Mouse (Mus musculus) urinary bladder, postnatal 36 days (tissue): ENCODE results near the gene Gm15517.
"Not testable (repeated sequence)": the region's sequence is repeated elsewhere in the genome, so short reads cannot be mapped to it uniquely, and the experiment has no call there.

Experiments used
- DNase-seq, 2 experiments: peaks; one replicate each; pipeline ENCODE4 v3.0.0; 2022; ENCODE audit warnings: low spot score in 2 of 2, mixed read lengths in 1 of 2

Gene Gm15517

GRCm38 (mm10) chr7:44261147-44261546 lies at the start of gene Gm15517:
TSS of gene Gm15517 (plus strand) at chr7:44261447.
- DNase-seq = no peak

DNA sequence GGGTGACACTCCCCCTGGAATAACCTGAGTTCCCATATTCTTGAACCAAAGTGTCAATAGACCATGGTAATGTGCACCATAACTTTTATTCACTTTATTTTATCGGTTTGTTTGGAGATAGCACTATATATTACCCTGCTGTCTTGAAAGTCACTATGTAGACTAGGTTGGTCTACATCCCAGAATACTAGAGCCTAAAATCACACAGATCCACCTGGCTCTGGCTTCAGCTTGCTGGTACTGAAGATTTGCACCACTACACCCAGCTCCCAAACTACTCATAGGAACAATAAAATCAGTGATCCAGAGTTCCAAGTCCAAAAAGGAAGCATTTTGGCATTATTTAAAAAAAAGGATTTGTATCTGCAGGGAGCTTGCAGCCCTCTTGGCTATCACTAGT lies 45.6 kb upstream of the Gm15517 start, which contains the start of gene Klk1b5:
Gene Klk1b5 (plus strand): TSS at position 301 of the 400 bp plus-strand sequence.
- no peak for DNase-seq

GRCm38 (mm10) chr7:44221601-44222000 lies 39.6 kb upstream of the Gm15517 start:
- not testable (repeated sequence) for DNase-seq

- DNase-seq = not testable (repeated sequence)
Observed at GRCm38 (mm10) chr7:44222335-44222734, 38.9 kb upstream of the Gm15517 start.

GRCm38 (mm10) chr7:44225076-44225475 lies 36.2 kb upstream of the Gm15517 start, which contains the start of gene Klk1:
TSS of gene Klk1 (plus strand) at chr7:44225360.
- no peak for DNase-seq

GRCm38 (mm10) chr7:44235909-44236308 lies 25.3 kb upstream of the Gm15517 start, which contains the start of gene Gm36864:
TSS of gene Gm36864 (plus strand) at chr7:44236177.
- DNase-seq = no peak

- no peak for DNase-seq
Observed at GRCm38 (mm10) chr7:44239913-44240312, 21.3 kb upstream of the Gm15517 start.

- DNase-seq = no peak
Observed at GRCm38 (mm10) chr7:44240712-44241111, 20.5 kb upstream of the Gm15517 start.

GRCm38 (mm10) chr7:44241163-44241562 lies 20.1 kb upstream of the Gm15517 start:
- DNase-seq = no peak

DNA sequence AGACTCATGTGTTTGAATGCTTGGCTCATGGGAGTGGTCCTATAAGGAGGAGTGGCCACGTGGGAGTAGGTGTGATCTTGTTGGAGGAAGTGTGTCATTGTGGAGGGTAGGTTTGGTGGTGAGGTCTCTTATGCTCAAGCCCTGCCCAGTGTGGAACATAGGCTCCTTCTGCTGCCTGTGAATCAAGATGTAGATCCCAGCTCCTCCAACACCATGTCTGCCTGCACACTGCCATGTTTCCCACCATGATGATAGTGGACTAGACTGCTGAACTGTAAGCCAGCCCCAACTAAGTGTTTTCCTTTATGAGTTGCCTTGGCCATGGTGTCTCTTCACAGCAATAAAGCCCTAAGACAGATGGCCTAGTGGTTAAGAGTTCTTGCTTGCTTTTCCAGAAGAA lies 17.2 kb upstream of the Gm15517 start:
- DNase-seq = no peak

- peak; percentile 87 to 89 for DNase-seq
Observed at GRCm38 (mm10) chr7:44246055-44246983, 14.9 kb upstream of the Gm15517 start, which contains the start of the genes 1700028J19Rik and 2410002F23Rik. TSS of gene 1700028J19Rik (minus strand) at chr7:44246695. TSS of gene 2410002F23Rik (plus strand) at chr7:44246722.

DNA sequence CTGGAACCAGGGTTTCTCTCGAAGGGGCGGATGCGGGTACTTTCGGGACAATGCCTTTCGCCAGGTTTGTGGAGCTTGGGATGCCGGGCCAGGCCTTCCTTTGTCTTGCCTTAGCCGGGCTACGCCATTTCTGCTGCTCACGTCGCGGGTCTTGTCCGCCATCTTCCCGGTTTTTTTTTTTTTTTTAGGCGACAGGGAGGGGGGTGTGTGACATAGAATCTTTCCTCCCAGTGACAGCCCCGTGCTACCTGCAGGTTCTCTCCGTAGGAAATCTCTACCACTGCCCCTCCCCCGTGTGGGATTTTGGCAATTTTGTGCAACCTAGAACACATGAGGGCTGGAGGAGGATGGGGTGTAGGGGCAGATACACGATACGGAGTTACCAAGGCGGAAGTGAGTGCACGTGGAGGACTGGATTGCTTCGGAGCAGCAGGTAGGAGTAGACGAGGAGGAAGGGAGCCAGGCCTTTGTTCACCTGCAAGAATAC lies 14.2 kb upstream of the Gm15517 start:
- DNase-seq = peak in 1 of 2 experiments; percentile 31

DNA sequence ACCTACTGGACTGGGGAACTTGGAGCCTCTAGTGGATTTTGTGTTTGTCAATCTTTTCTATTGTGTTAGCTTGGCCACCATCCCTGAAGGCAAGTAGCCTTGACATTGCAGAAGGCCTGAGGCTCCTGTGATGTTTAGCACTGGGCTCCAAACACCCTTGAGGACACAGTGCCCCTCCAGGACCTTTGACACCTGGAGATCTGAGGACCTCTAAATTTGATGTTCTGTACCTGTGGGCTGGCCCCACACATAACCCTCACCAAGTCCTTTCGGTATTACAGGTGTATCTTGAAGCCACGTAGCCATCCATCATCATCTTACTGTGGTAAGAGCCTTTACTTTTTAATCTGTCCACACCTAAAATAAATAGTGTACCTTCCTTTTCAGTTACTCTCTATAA lies 13.3 kb upstream of the Gm15517 start:
- DNase-seq = no peak

DNA sequence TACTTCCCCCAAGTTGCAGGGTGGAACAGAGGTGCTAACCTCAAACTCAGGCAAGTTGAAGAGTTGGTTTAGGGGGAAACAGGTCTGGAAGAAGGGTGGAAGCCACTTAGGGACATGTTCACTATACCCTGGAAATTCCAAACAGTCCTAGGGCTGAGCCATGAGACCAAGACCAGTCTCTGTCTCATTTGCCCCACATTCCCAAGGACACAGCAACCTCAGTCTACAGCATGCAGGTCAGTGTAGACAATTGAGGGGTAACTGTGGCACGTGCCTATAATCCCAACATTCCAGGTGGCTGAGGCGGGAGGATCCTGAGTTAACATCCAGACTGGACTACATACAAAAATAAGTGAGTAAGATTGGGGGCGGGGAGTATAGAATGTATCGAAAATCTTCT lies 12.0 kb upstream of the Gm15517 start:
- no peak for DNase-seq

DNA sequence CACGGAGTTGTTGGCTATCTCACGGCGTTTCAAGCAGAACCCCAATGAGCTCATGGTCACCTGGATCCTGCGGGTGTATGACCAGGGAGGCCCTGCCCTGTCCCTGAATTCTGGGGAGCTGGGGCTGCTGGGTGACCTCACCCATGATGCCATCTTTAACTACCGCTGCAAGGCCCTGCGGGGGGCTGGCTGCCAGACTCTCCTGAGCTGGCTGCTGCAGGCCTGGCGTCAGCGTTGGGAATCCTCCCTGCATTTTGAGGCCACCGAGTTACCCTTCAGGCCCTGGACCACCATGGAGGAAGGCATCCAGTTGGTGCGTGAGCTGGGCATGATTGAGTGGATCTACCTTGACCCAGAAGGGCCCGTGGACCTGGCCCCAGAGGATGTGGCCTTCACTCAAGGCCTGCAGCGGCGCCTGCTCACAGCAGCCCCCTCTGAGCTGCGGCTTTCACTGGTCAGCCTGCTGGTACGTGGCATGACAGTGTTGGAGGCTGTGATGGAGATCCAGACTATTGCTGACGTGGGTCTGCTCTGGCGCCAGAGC lies 10.4 kb upstream of the Gm15517 start:
- not testable (repeated sequence) for DNase-seq

GRCm38 (mm10) chr7:44253023-44253616 lies 8.1 kb upstream of the Gm15517 start:
- DNase-seq = no peak

DNA sequence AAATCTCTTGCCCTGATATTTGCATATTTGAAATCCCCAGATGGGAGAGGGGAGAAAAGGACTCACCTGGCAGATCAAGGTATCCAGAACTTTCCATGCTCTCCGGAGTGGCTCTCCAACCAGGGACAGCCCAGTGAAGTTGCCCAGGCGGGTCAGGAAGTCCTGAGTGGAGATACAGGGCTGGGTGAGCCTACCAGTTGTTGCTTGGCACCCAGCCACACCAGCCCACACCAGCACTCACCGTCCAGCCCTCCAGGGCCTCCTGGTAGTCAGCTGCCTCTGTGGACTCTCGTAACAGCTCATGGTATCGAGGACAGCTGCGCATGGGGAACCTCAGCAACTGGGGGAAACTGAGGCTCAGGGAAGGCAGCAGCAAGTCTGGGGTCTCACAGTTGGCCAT lies 6.3 kb upstream of the Gm15517 start:
- no peak for DNase-seq

DNA sequence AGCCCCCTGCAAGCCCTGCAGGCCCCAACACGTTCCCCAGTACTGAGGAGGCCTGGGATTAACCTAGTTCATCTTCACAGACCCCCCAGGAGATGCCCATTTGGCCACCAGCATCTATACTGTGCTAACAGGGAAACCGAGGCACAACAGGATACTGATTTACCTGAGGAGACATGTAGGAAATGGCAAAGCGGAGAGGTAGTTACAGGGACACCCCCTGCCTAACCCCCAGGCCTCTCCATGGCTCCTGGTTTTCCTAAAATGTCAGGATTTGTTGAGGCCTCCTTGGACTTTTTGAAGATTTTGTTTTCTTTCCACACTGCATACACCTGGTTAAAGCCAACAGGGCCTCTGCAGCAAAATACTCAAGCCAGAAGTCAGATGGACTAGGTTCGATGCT lies 4.0 kb upstream of the Gm15517 start, which contains the start of gene Acp4:
Gene Acp4 (minus strand): TSS at position 101 of the 400 bp plus-strand sequence.
- no peak for DNase-seq

- DNase-seq = no peak
Observed at GRCm38 (mm10) chr7:44260410-44260809, 837 bp upstream of the Gm15517 start.

DNA sequence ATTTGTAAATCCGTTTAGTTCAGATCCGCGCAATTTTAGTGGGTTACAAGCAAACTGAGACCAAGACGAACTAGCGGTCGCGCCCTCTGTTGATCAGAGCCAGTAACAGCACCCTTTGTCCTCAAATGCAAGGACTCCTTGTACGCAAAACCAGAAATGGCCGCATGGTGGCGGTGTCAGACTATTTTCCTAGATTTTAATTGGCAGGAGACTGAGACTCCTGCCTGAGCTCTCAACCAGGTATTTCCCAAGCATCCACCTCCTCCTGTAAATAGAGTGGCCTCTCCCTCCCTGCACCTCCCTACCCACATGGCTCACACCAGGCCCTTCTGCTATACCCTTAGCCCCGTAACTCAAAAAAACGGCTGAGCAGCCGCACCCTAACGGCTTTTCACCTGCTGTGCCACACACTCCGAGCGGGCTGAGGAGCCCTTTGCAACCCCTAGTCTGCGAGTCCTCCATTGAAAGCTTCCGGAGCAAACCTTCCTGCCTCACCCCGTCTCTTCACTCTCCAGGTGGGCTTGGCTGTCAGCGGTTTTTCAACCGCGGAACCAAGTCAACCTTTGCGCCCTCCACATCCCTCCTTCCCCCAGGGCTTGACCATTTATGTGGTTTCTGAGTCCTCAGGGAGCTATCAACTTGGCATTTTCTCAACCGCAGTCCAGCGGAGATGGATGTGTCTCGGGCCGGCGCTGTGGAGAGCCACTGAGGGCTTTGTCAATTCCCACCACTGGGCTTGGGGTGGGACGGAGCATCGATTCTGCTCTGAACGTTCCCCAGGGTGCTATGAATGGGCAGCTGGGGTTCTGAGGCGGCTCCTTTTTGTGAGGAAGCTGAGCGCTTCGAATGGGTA lies 1.8 kb downstream of the Gm15517 start:
- DNase-seq = peak; percentile 93

DNA sequence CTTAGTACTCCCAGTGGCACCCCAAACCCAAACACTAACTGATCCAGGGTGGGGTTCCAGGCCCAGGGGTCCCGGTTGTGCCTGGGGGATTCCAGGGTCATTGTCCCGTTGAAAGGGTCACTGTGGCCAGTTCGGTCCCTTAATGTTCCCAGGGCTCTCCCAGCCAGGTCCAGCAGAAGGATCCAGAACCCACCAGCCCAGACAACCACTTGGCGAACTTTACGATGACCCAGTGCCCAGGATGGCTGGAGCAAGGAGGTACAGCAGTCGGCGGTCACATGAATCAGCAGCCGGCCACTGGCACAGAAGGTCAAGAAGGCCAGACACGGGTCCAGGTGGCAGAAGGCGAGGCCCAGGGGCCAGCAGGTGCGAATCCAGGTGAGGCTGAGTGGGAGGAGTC lies 6.9 kb downstream of the Gm15517 start:
- DNase-seq = no peak
